ENCODE assay signal across 8 mouse cellular contexts in the genomic region with DNA sequence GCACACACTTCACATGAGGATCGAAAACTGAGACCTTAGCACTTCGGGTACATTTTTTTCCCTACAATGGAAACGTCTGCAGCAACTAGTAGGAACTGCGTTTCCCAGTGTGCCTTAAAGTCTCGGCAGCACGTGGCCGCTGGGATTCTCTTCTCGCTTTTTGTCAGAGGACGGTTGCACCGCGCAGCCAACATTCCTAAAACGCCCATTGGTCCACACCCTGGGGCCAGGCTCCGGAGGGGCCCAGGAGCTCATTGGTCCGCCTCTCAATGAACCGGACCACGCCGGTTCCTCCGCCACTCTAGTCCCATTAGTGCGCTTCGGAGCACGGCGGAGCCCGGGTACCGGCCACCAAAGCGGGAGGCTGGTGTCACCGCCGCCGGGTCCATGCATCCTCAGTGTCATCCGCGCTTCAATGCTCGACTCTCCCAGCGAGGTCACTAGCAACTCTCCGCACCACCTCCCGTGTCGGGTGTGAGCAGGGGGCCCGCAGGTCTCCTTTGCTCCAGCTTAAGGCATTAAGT. TPM values are rescaled to one million over a fixed set of nuclear protein-coding genes. Genes with fewer than 3 reads are reported as not detected.
DNase-seq lines count a peak whose midpoint lies in the region; ATAC-seq lines count a peak whose summit lies in the region.

No protein-coding gene starts in this region.

- peak overlapping the region; percentile 78 for H3K9ac ChIP-seq in hindbrain, embryonic 15.5 days

- DNase-seq in ZHBTc4 (ENCODE audit: low read depth, low spot score), result peak; percentile 97
- peak; percentile 71 to 82 for DNase-seq in cerebellum, postnatal 36 days
- peak; percentile 86 for DNase-seq in gastrocnemius, adult 18-20 months (ENCODE audit: low spot score)
- DNase-seq in left cerebral cortex, adult 11 months (ENCODE audit: low spot score), result peak; percentile 77
- peak; percentile 90 for DNase-seq in lung, postnatal 36 days
- DNase-seq in retina, postnatal 1 day, result peak; percentile 93
- DNase-seq in urinary bladder, postnatal 10 days (ENCODE audit: low spot score), result peak; percentile 46

- peak overlapping the region; percentile 84 for H3K4me2 ChIP-seq in hindbrain, embryonic 15.5 days

- H3K27me3 ChIP-seq in hindbrain, embryonic 15.5 days, result no peaks in the 10 kb centered on the region

- H3K27ac ChIP-seq in hindbrain, embryonic 15.5 days (replicated peaks), result peak overlapping the region; percentile 87

- ATAC-seq in hindbrain, embryonic 15.5 days (ENCODE audit: low FRiP score, low read depth), result peak; percentile 75

- no peaks in the 10 kb centered on the region for H3K36me3 ChIP-seq in hindbrain, embryonic 15.5 days

- H3K9me3 ChIP-seq in hindbrain, embryonic 15.5 days, result no peaks in the 10 kb centered on the region

- H3K4me3 ChIP-seq in hindbrain, embryonic 15.5 days, result peak overlapping the region; percentile 97

- peaks cover 37% of the 10 kb centered on the region for H3K4me1 ChIP-seq in hindbrain, embryonic 15.5 days (replicated peaks)

- under 1% methylated on average over 36 of the region's 36 CpGs for WGBS in hindbrain, embryonic 15.5 days

RNA-seq across cellular contexts. Expression of a gene that starts 1.3 kb away (rescaled TPM):
- 100 to 1,000 TPM; 133 to 436 TPM for total RNA-seq in gastrocnemius, adult 18-20 months (2021)
- 39.5 and 41.8 TPM in 2 replicates for polyA plus RNA-seq in hindbrain, embryonic 15.5 days (2015; fragmentation: Nextera tagmentation; extraction: Ambion mirVana)

RNA-seq across cellular contexts. Expression of a gene that starts 38.7 kb away (rescaled TPM):
- 10 to 100 TPM in 1 of 2 experiments, 1 to 10 TPM in 1; 5.9 to 20.5 TPM for total RNA-seq in gastrocnemius, adult 18-20 months (2021)
- polyA plus RNA-seq in hindbrain, embryonic 15.5 days (2015; fragmentation: Nextera tagmentation; extraction: Ambion mirVana), result 10.4 and 11.7 TPM in 2 replicates

RNA-seq across cellular contexts. Expression of a gene that starts 42.8 kb away (rescaled TPM):
- total RNA-seq in gastrocnemius, adult 18-20 months (2021), result 10 to 100 TPM; 27.1 to 34.8 TPM
- 77.2 and 79.3 TPM in 2 replicates for polyA plus RNA-seq in hindbrain, embryonic 15.5 days (2015; fragmentation: Nextera tagmentation; extraction: Ambion mirVana)

RNA-seq across cellular contexts. Expression of a gene that starts 53.9 kb away (rescaled TPM):
- 10 to 100 TPM; 15.6 to 16.1 TPM for total RNA-seq in gastrocnemius, adult 18-20 months (2021)
- polyA plus RNA-seq in hindbrain, embryonic 15.5 days (2015; fragmentation: Nextera tagmentation; extraction: Ambion mirVana), result 63.7 and 66.1 TPM in 2 replicates

Comparison
In these comparisons a context has a peak if more than half of its experiments do, and no peak if none do; other contexts are left out.
1. Peak in every context shown above with its lines: DNase-seq, ATAC-seq, H3K4me3 ChIP-seq and H3K27ac ChIP-seq.
2. DNase-seq: peak in every context shown above with its lines; median percentile 97 in ZHBTc4; 93 in retina, postnatal 1 day; 90 in lung, postnatal 36 days; 86 in gastrocnemius, adult 18-20 months; 77 in left cerebral cortex, adult 11 months; 76 in cerebellum, postnatal 36 days; 46 in urinary bladder, postnatal 10 days.